9 mouse cellular contexts compared by ENCODE assay signal in genomic region chrX:102645146-102645545, GRCm38 (mm10). TPM values are rescaled to one million over a fixed set of nuclear protein-coding genes. Genes with fewer than 3 reads are reported as not detected.
DNase-seq lines count a peak whose midpoint lies in the region; ATAC-seq and TF ChIP-seq lines count a peak whose summit lies in the region.
"Had no signal": no experiment of that assay in that cellular context is flagged by ENCODE, and none has a peak within 500 bp of the region (broad histone marks: within the 10 kb centered on the region; RNA-seq: fewer than 3 reads in every experiment).

No protein-coding gene starts in this region.

- H3K4me2 ChIP-seq in forebrain, embryonic 15.5 days (replicated peaks): peak overlapping the region; percentile 63
- peak overlapping the region; percentile 67 for H3K4me2 ChIP-seq in intestine, postnatal 0 days (replicated peaks; ENCODE audit: low read depth)
- peak overlapping the region; percentile 62 for H3K4me2 ChIP-seq in neural tube, embryonic 13.5 days

- peaks cover 3% of the 10 kb centered on the region; the same call in 1 of the 2 replicates for H3K27me3 ChIP-seq in forebrain, embryonic 15.5 days
- H3K27me3 ChIP-seq in intestine, postnatal 0 days (replicated peaks; ENCODE audit: control insufficient read depth, insufficient read depth, low read length): no peaks in the 10 kb centered on the region; the same call in 1 of the 2 replicates
- peaks cover 36% of the 10 kb centered on the region for H3K27me3 ChIP-seq in neural tube, embryonic 13.5 days

- H3K9ac ChIP-seq in forebrain, embryonic 15.5 days (replicated peaks): 0 out of 2 replicates have a peak overlapping the region, but pooled peaks have one; percentile 55
- H3K9ac ChIP-seq in intestine, postnatal 0 days (ENCODE audit: low read depth, low read length): no peak overlapping the region
- H3K9ac ChIP-seq in neural tube, embryonic 13.5 days: no peak overlapping the region

- no peak overlapping the region for H3K4me3 ChIP-seq in layer of hippocampus, adult 2 months
- no peak overlapping the region for H3K4me3 ChIP-seq in forebrain, embryonic 15.5 days
- H3K4me3 ChIP-seq in intestine, postnatal 0 days (ENCODE audit: low read depth, low read length): peak overlapping the region; percentile 58; the same call in 1 of the 2 replicates
- no peak overlapping the region for H3K4me3 ChIP-seq in neural tube, embryonic 13.5 days

- TF ChIP-seq CTCF in layer of hippocampus, adult 2 months (conservative IDR thresholded peaks at IDR 0.05): no peak
- no peak for TF ChIP-seq CTCF in intestine, postnatal 0 days (IDR thresholded peaks at IDR 0.05; ENCODE audit: low read depth)

- ATAC-seq in forebrain, embryonic 15.5 days (replicated peaks): no peak
- ATAC-seq in intestine, postnatal 0 days: no peak
- no peak for ATAC-seq in neural tube, embryonic 13.5 days (ENCODE audit: low read depth)

- no peak for DNase-seq in layer of hippocampus, adult 2 months (ENCODE audit: low spot score in 2 of 2)
- no peak for DNase-seq in layer of hippocampus, adult 8-10 months (ENCODE audit: low spot score in 2 of 2)
- DNase-seq in ovary, postnatal 14 days (ENCODE audit: low spot score): no peak
- DNase-seq in embryo, embryonic 10.5 days (ENCODE audit: low spot score): no peak
- DNase-seq in retina, embryonic 14.5 days (ENCODE audit: low spot score): no peak

- no peaks in the 10 kb centered on the region for H3K9me3 ChIP-seq in forebrain, embryonic 15.5 days
- no peaks in the 10 kb centered on the region for H3K9me3 ChIP-seq in intestine, postnatal 0 days (ENCODE audit: control insufficient read depth)
- no peaks in the 10 kb centered on the region for H3K9me3 ChIP-seq in neural tube, embryonic 13.5 days

- no peaks in the 10 kb centered on the region for H3K36me3 ChIP-seq in forebrain, embryonic 15.5 days
- no peaks in the 10 kb centered on the region for H3K36me3 ChIP-seq in intestine, postnatal 0 days (ENCODE audit: control insufficient read depth, insufficient read depth)
- no peaks in the 10 kb centered on the region for H3K36me3 ChIP-seq in neural tube, embryonic 13.5 days

- WGBS in forebrain, embryonic 15.5 days: 48% methylated on average over 6 of the region's 6 CpGs
- 51% methylated on average over 6 of the region's 6 CpGs for WGBS in intestine, postnatal 0 days
- WGBS in neural tube, embryonic 13.5 days: 46% methylated on average over 6 of the region's 6 CpGs

- peaks cover 6% of the 10 kb centered on the region; the same call in 1 of the 2 replicates for H3K4me1 ChIP-seq in forebrain, embryonic 15.5 days
- H3K4me1 ChIP-seq in intestine, postnatal 0 days (replicated peaks; ENCODE audit: control insufficient read depth, insufficient read depth, low read length): no peaks in the 10 kb centered on the region
- peaks cover 8% of the 10 kb centered on the region; the same call in 1 of the 2 replicates for H3K4me1 ChIP-seq in neural tube, embryonic 13.5 days (replicated peaks)

- peak overlapping the region; percentile 78 for H3K27ac ChIP-seq in layer of hippocampus, adult 2 months
- no peak overlapping the region for H3K27ac ChIP-seq in forebrain, embryonic 15.5 days (replicated peaks)
- no peak overlapping the region for H3K27ac ChIP-seq in intestine, postnatal 0 days (ENCODE audit: low read depth, low read length)
- no peak overlapping the region for H3K27ac ChIP-seq in neural tube, embryonic 13.5 days (replicated peaks)

RNA-seq across cellular contexts. Expression of gene Phka1, which starts 1.1 kb away (rescaled TPM):
- 10 to 100 TPM; 24.2 to 26.8 TPM for total RNA-seq in layer of hippocampus, adult 2 months (2021)
- 10 to 100 TPM; 22.4 to 27.3 (median 24.1) TPM for total RNA-seq in layer of hippocampus, adult 8-10 months (2022)
- 4.1 and 4.8 TPM in 2 replicates for polyA plus RNA-seq in forebrain, embryonic 15.5 days (2015; fragmentation: Nextera tagmentation; extraction: Ambion mirVana)
- polyA plus RNA-seq in intestine, postnatal 0 days (2015; fragmentation: Nextera tagmentation; extraction: Ambion mirVana): 1.7 and 1.8 TPM in 2 replicates
- polyA plus RNA-seq in neural tube, embryonic 13.5 days (2015; fragmentation: Nextera tagmentation; extraction: Ambion mirVana): 7.0 and 7.6 TPM in 2 replicates

RNA-seq across cellular contexts. Expression of gene Gm3880, which starts 41.6 kb away (rescaled TPM):
- not detected for total RNA-seq in layer of hippocampus, adult 2 months (2021)
- not detected for total RNA-seq in layer of hippocampus, adult 8-10 months (2022)
- polyA plus RNA-seq in forebrain, embryonic 15.5 days (2015; fragmentation: Nextera tagmentation; extraction: Ambion mirVana): not detected in 2 replicates
- not detected in 2 replicates for polyA plus RNA-seq in intestine, postnatal 0 days (2015; fragmentation: Nextera tagmentation; extraction: Ambion mirVana)
- polyA plus RNA-seq in neural tube, embryonic 13.5 days (2015; fragmentation: Nextera tagmentation; extraction: Ambion mirVana): not detected in 2 replicates
- polyA plus RNA-seq: gonadal fat pad, adult 2 months had no signal
